Mouse (Mus musculus) forebrain, embryonic 14.5 days (tissue): ENCODE results near the gene Mdga1. TPM values are rescaled to one million over a fixed set of nuclear protein-coding genes. Genes with fewer than 3 reads are reported as not detected.

Experiments
- ATAC-seq: fragments of 200-750 bp; cut with Nextera tagmentation; 2 replicates; pipeline ENCODE4 v1.8.0; 2017; ENCODE audit warnings: mild to moderate bottlenecking, moderate library complexity
- DNase-seq: peaks from one replicate; pipeline ENCODE4 v3.0.0-alpha.2; 2015; ENCODE audit warnings: low spot score
- H3K27ac ChIP-seq: fragments of 300-500 bp; sonication (generic); 2 replicates; pipeline ENCODE4 v1.5.1; 2014; ENCODE audit warnings: low read depth, mild to moderate bottlenecking, control low read depth, low read length, moderate library complexity
- H3K27me3 ChIP-seq: fragments of 300-500 bp; sonication (generic); replicated peaks from 2 replicates; pipeline ENCODE4 v1.6.1; 2014; ENCODE audit warnings: low read length, control low read depth, mixed read lengths; ENCODE audit not compliant: control insufficient read depth, insufficient read depth
- H3K36me3 ChIP-seq: fragments of 300-500 bp; sonication (generic); 2 replicates; pipeline ENCODE4 v1.6.1; 2014; ENCODE audit warnings: low read length, control low read depth; ENCODE audit not compliant: control insufficient read depth, insufficient read depth
- H3K4me1 ChIP-seq: fragments of 300-500 bp; sonication (generic); 2 replicates; pipeline ENCODE4 v1.6.1; 2014; ENCODE audit warnings: antibody characterized with exemption, low read length, control low read depth; ENCODE audit not compliant: control insufficient read depth, insufficient read depth
- H3K4me2 ChIP-seq: fragments of 300-500 bp; sonication (generic); 2 replicates; pipeline ENCODE4 v1.6.1; 2014; ENCODE audit warnings: mild to moderate bottlenecking, control low read depth, low read length
- H3K4me3 ChIP-seq: fragments of 300-500 bp; sonication (generic); 2 replicates; pipeline ENCODE4 v1.5.1; 2014; ENCODE audit warnings: low read depth, low read length, control low read depth
- H3K9ac ChIP-seq: fragments of 300-500 bp; sonication (generic); 2 replicates; pipeline ENCODE4 v1.6.1; 2014; ENCODE audit warnings: mild to moderate bottlenecking, low read length, control low read depth, moderate library complexity
- H3K9me3 ChIP-seq: fragments of 300-500 bp; sonication (generic); replicated peaks from 2 replicates; pipeline ENCODE4 v1.6.1; 2016; ENCODE audit warnings: low read length, control low read depth, mixed read lengths; ENCODE audit not compliant: control insufficient read depth
- WGBS: fragments of 180-500 bp; shearing (Covaris S2); extraction: QIAGEN DNeasy Blood & Tissue Kit; methylation state at CpG from one replicate; pipeline ENCODE4 v1.1.7; 2014; 5-methylcytosine and 5-hydroxymethylcytosine counted together
- polyA plus RNA-seq: library from polyadenylated mRNA; unstranded; fragments of >200 nt; fragmentation: Nextera tagmentation; extraction: Ambion mirVana; gene quantifications from 2 replicates; pipeline ENCODE4 v1.2.1, GENCODE M21; 2014

Mdga1 gene
- polyA plus RNA-seq, 1 experiment from 2014 or later, result 9.4 TPM

DNA sequence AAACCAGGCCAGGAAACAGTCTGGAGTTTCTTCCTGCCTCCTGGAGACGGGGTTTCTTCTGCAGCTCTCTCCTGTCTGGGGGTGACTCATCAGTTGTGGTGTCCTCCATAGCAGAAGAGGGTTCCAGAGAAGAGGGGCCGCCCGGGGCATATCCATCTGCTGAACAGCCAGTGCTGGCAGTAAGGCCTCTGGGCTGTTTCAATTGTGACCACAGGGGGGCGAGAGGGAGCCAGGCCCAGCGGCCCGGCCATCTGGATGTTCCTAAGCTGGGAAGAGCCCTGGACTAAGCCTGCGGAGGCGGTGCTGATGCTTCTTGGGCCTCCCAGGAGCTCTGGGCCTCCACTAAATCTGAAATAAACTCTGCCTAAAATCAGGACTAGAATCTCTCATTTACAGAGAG, 5.8 kb upstream of the Mdga1 start:
- H3K27ac ChIP-seq, result no peak overlapping the region
- H3K4me2 ChIP-seq, result no peak overlapping the region
- no peaks in the 10 kb centered on the region for H3K36me3 ChIP-seq
- WGBS, result 2% methylated on average over 8 of the region's 8 CpGs
- H3K9me3 ChIP-seq, result no peaks in the 10 kb centered on the region
- H3K4me1 ChIP-seq, result no peaks in the 10 kb centered on the region
- H3K9ac ChIP-seq, result no peak overlapping the region
- DNase-seq, result peak; percentile 89
- H3K27me3 ChIP-seq, result no peaks in the 10 kb centered on the region; the same call in 1 of the 2 replicates
- peak; percentile 71 for ATAC-seq
- no peak overlapping the region for H3K4me3 ChIP-seq

DNA sequence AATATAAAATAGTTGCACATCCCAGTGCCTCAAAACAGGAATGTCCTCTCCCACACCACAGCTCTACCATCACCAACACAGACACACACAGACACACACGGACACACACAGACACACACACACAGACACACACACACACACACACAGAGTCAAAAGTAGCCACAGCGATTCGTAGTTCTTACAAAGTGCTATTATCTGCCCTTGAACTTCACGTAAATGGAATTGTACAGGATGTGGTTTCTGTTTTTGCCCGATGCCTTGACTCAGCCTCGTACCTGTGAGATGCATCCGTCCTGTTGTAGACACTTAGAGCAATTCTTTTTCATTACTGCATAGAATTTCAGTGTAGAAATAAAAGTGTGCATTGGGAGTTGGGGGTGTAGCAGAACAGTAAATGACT, 3.3 kb upstream of the Mdga1 start:
- Histone ChIP-seq H3K4me2 (no peak overlapping the region), H3K9me3 (no peaks in the 10 kb centered on the region), H3K4me3 (no peak overlapping the region), H3K36me3 (no peaks in the 10 kb centered on the region), H3K9ac (no peak overlapping the region), H3K27ac (no peak overlapping the region), H3K27me3 (no peaks in the 10 kb centered on the region; the same call in 1 of the 2 replicates), H3K4me1 (no peaks in the 10 kb centered on the region)
- DNase-seq (no peak), ATAC-seq (no peak)
- 97% methylated on average over 7 of the region's 7 CpGs for WGBS

- no peaks in the 10 kb centered on the region for H3K36me3 ChIP-seq
- 34% methylated on average over 15 of the region's 15 CpGs for WGBS
- no peaks in the 10 kb centered on the region for H3K9me3 ChIP-seq
- ATAC-seq (no peak), DNase-seq (no peak)
- H3K27me3 ChIP-seq, result no peaks in the 10 kb centered on the region; the same call in 1 of the 2 replicates
- no peak overlapping the region for H3K4me3 ChIP-seq
- H3K9ac ChIP-seq, result no peak overlapping the region
- no peaks in the 10 kb centered on the region for H3K4me1 ChIP-seq
- no peak overlapping the region for H3K27ac ChIP-seq
- no peak overlapping the region for H3K4me2 ChIP-seq
Observed at GRCm38 (mm10) chr17:29971761-29972432, 2.0 kb upstream of the Mdga1 start.

DNA sequence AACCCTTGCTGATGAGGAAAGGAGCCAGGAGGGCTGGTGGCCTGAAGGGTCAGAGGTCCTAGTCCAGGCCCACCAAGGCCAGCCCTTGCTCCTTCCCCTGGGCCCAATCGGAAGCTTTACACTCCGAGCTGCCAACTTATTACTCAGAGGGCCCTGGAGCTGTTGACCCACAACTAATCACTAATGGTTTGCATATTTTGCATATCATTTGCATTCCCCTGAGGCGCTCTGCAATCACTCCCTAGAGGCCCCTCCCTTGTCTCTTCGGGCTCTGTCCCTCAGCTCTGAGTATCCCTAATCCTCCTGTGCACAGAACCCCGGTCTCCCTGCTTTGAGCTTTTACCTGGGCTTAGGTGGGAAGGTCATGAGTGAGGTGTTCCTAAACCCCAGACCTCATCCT, 4.4 kb downstream of the Mdga1 start:
- Histone ChIP-seq H3K4me1 (peaks cover 19% of the 10 kb centered on the region), H3K4me3 (no peak overlapping the region), H3K9me3 (no peaks in the 10 kb centered on the region), H3K9ac (no peak overlapping the region), H3K27me3 (0 out of 2 replicates have a peak, but pooled peaks cover 2% of the 10 kb centered on the region), H3K27ac (no peak overlapping the region), H3K36me3 (no peaks in the 10 kb centered on the region), H3K4me2 (0 out of 2 replicates have a peak overlapping the region, but pooled peaks have one; percentile 8)
- ATAC-seq, result peak; percentile 78
- DNase-seq, result peak; percentile 64
- 3% methylated on average over 5 of the region's 5 CpGs for WGBS

DNA sequence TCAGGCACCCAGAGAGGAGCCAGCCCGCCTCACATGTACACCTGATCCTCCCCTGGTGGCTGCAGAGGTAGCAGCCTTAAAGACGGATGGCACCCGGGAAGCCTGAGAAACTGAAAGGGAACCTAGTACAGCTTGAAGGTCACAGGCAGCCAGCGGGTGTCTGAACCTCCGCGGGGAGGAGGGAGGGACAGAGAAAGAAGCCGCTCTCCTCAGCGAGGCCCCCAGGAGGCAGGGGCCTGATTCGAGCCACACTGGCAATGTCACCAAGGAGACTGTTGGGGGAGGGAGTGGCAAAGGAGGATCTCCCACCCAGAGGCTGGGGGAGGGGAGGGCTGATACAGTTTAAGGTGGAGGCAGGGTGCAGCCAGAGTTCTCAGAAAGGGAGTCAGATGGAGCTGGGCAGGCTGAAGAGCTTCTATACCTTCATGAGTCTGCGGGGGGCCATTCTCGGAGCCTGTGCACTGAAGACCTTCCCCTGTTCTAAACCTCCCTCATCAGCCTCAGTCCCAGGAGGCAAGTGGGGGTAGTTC, 6.1 kb downstream of the Mdga1 start:
- Histone ChIP-seq H3K9ac (0 out of 2 replicates have a peak overlapping the region, but pooled peaks have one; percentile 17), H3K4me2 (peak overlapping the region; percentile 18; the same call in 1 of the 2 replicates), H3K27ac (no peak overlapping the region), H3K36me3 (no peaks in the 10 kb centered on the region), H3K4me1 (peaks cover 19% of the 10 kb centered on the region), H3K9me3 (no peaks in the 10 kb centered on the region), H3K27me3 (0 out of 2 replicates have a peak, but pooled peaks cover 2% of the 10 kb centered on the region), H3K4me3 (no peak overlapping the region)
- DNase-seq, result peak; percentile 30
- peak; percentile 38 for ATAC-seq
- 6% methylated on average over 11 of the region's 11 CpGs for WGBS

GRCm38 (mm10) chr17:29955880-29956279, 14.0 kb downstream of the Mdga1 start:
- H3K4me3 ChIP-seq, result no peak overlapping the region
- H3K27ac ChIP-seq, result no peak overlapping the region
- DNase-seq (no peak), ATAC-seq (no peak)
- no peaks in the 10 kb centered on the region for H3K27me3 ChIP-seq
- 64% methylated on average over 8 of the region's 8 CpGs for WGBS
- H3K4me1 ChIP-seq, result no peaks in the 10 kb centered on the region
- no peak overlapping the region for H3K9ac ChIP-seq
- no peaks in the 10 kb centered on the region for H3K36me3 ChIP-seq
- H3K4me2 ChIP-seq, result no peak overlapping the region
- H3K9me3 ChIP-seq, result no peaks in the 10 kb centered on the region

GRCm38 (mm10) chr17:29954316-29954715, 15.6 kb downstream of the Mdga1 start:
- Histone ChIP-seq H3K4me3 (no peak overlapping the region), H3K4me2 (no peak overlapping the region), H3K27me3 (no peaks in the 10 kb centered on the region), H3K36me3 (no peaks in the 10 kb centered on the region), H3K9me3 (no peaks in the 10 kb centered on the region), H3K9ac (no peak overlapping the region), H3K4me1 (no peaks in the 10 kb centered on the region), H3K27ac (no peak overlapping the region)
- no peak for ATAC-seq
- WGBS, result 76% methylated on average over 5 of the region's 5 CpGs
- DNase-seq, result no peak

- H3K4me3 ChIP-seq, result no peak overlapping the region
- H3K27ac ChIP-seq, result no peak overlapping the region
- H3K9ac ChIP-seq, result no peak overlapping the region
- peaks cover 8% of the 10 kb centered on the region for H3K4me1 ChIP-seq
- H3K4me2 ChIP-seq, result no peak overlapping the region
- 55% methylated on average over 6 of the region's 6 CpGs for WGBS
- no peaks in the 10 kb centered on the region for H3K27me3 ChIP-seq
- H3K36me3 ChIP-seq, result no peaks in the 10 kb centered on the region
- no peaks in the 10 kb centered on the region for H3K9me3 ChIP-seq
- no peak for ATAC-seq
- DNase-seq, result no peak
Observed at GRCm38 (mm10) chr17:29951100-29951499, 18.8 kb downstream of the Mdga1 start.

DNA sequence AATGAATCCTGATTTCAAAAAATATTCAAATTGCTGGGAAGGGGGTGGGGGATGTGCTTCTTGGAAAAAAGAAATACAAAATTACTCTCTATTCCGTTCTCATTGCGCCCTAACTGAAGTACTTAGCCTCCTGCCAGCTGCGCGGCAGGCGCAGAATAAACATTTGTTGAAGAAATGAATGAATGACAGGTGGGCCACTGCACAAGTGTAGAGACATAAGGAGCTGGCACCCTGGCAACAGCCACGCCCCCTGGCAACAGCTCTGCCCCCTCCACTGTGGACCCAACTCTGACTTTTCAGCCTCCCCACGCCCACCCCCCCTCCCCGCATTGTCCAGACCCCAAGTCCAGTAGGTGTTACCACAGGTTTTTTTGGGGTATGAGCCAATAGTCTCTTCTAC, 19.3 kb downstream of the Mdga1 start:
- H3K4me1 ChIP-seq, result peaks cover 8% of the 10 kb centered on the region
- peak; percentile 79; the same call in 1 of the 2 replicates for ATAC-seq
- H3K27ac ChIP-seq, result no peak overlapping the region
- H3K27me3 ChIP-seq, result no peaks in the 10 kb centered on the region
- H3K4me2 ChIP-seq, result no peak overlapping the region
- H3K36me3 ChIP-seq, result no peaks in the 10 kb centered on the region
- H3K9ac ChIP-seq, result no peak overlapping the region
- DNase-seq, result peak; percentile 67
- H3K4me3 ChIP-seq, result no peak overlapping the region
- no peaks in the 10 kb centered on the region for H3K9me3 ChIP-seq
- WGBS, result 46% methylated on average over 8 of the region's 8 CpGs
